Mouse (Mus musculus): ENCODE measurements at regions not wholly inside any gene's neighbourhood (a gene's known extent, or its start where the extent isn't known, plus 50 kb on each side); places are given as distances from the start of the nearest gene placed in this dataset.
A peak's percentile ranks its signal among the peaks of the same experiment; 100 is the strongest.

DNA sequence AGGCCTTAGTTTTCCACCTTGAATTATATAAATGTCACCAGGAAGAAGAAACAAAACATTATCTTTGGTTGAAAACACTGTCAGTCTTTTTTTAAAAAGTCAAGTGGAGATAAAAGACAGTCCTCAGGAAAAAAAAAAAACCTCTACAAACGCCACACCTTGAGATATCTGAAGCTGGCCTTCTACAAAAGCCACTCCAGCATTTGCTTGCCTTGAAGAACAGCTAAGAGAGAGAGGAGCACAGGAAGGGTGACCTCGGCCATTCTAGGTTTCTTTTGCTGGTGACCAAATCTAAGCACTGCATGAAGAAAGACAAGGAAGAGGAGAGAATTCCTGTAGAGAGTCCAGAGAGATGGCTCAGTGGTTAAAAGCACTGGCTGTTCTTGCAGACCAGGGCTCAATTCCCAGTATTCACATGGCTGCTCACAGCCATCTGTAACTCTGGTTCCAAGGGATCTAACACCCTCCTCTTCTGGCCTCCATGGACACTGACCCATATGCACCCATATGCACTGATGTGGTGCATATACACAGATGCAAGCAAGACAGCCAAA lies 90.5 kb downstream of the Tomm20 start:
- TF ChIP-seq MXI1 (IDR thresholded peaks at IDR 0.05; ENCODE audit: low read depth, low read length) (peak; percentile 20; the same call in 1 of the 2 replicates), ZMIZ1 (IDR thresholded peaks at IDR 0.05; ENCODE audit: low read depth, low read length) (no peak), CTCF (conservative IDR thresholded peaks at IDR 0.05 in 1 of 2, IDR thresholded peaks at IDR 0.05 in 1 of 2; ENCODE audit: low read depth in 2 of 2, low read length in 2 of 2) (no peak)
